ENCODE assay signal across 12 mouse cellular contexts in genomic region chr3:129197035-129197434, GRCm38 (mm10). TPM values are rescaled to one million over a fixed set of nuclear protein-coding genes. Genes with fewer than 3 reads are reported as not detected.
DNase-seq lines count a peak whose midpoint lies in the region; ATAC-seq and TF ChIP-seq lines count a peak whose summit lies in the region.
"Had no signal": no experiment of that assay in that cellular context is flagged by ENCODE, and none has a peak within 500 bp of the region (broad histone marks: within the 10 kb centered on the region; RNA-seq: fewer than 3 reads in every experiment).

No protein-coding gene starts in this region.

- H3K9me3 ChIP-seq in forebrain, embryonic 10.5 days, result no peaks in the 10 kb centered on the region
- no peaks in the 10 kb centered on the region for H3K9me3 ChIP-seq in forebrain, embryonic 16.5 days (ENCODE audit: control insufficient read depth, low read length)
- H3K9me3 ChIP-seq in kidney, postnatal 0 days (replicated peaks; ENCODE audit: low read length), result no peaks in the 10 kb centered on the region
- H3K9me3 ChIP-seq in intestine, embryonic 14.5 days (ENCODE audit: control insufficient read depth, low read length), result no peaks in the 10 kb centered on the region

- peaks cover 33% of the 10 kb centered on the region for H3K4me1 ChIP-seq in forebrain, embryonic 10.5 days
- H3K4me1 ChIP-seq in forebrain, embryonic 16.5 days (replicated peaks; ENCODE audit: control insufficient read depth, insufficient read depth, low read length), result peaks cover 9% of the 10 kb centered on the region
- peaks cover 7% of the 10 kb centered on the region; the same call in 1 of the 2 replicates for H3K4me1 ChIP-seq in kidney, postnatal 0 days (replicated peaks; ENCODE audit: insufficient read depth, low read length)
- 0 out of 2 replicates have a peak, but pooled peaks cover 2% of the 10 kb centered on the region for H3K4me1 ChIP-seq in intestine, embryonic 14.5 days (replicated peaks; ENCODE audit: control insufficient read depth, insufficient read depth, low read length)

- no peak for TF ChIP-seq CTCF in kidney, postnatal 0 days (IDR thresholded peaks at IDR 0.05; ENCODE audit: low read depth)

- H3K36me3 ChIP-seq in forebrain, embryonic 10.5 days (replicated peaks), result no peaks in the 10 kb centered on the region
- no peaks in the 10 kb centered on the region for H3K36me3 ChIP-seq in forebrain, embryonic 16.5 days (ENCODE audit: control insufficient read depth, insufficient read depth)
- H3K36me3 ChIP-seq in kidney, postnatal 0 days (ENCODE audit: insufficient read depth, low read length), result no peaks in the 10 kb centered on the region
- H3K36me3 ChIP-seq in intestine, embryonic 14.5 days (ENCODE audit: control insufficient read depth, insufficient read depth, low read length), result no peaks in the 10 kb centered on the region

- 0% methylated on average over 13 of the region's 13 CpGs for WGBS in forebrain, embryonic 10.5 days
- 0% methylated on average over 13 of the region's 13 CpGs for WGBS in forebrain, embryonic 16.5 days
- 6% methylated on average over 13 of the region's 13 CpGs for WGBS in kidney, postnatal 0 days
- 7% methylated on average over 13 of the region's 13 CpGs for WGBS in intestine, embryonic 14.5 days

- no peak overlapping the region; the same call in 1 of the 2 replicates for H3K4me3 ChIP-seq in forebrain, embryonic 10.5 days
- H3K4me3 ChIP-seq in forebrain, embryonic 16.5 days (replicated peaks; ENCODE audit: low read length), result no peak overlapping the region
- 0 out of 2 replicates have a peak overlapping the region, but pooled peaks have one; percentile 17 for H3K4me3 ChIP-seq in kidney, postnatal 0 days (replicated peaks; ENCODE audit: low read depth, low read length)
- H3K4me3 ChIP-seq in intestine, embryonic 14.5 days (ENCODE audit: low read depth, low read length), result peak overlapping the region; percentile 10; the same call in 1 of the 2 replicates

- no peak for ATAC-seq in forebrain, embryonic 16.5 days
- ATAC-seq in kidney, postnatal 0 days (replicated peaks; ENCODE audit: low FRiP score, low read depth), result no peak
- ATAC-seq in intestine, embryonic 14.5 days (replicated peaks; ENCODE audit: low FRiP score, low TSS enrichment, low read depth), result no peak
- ATAC-seq in activated CD4-positive, CD25-positive, alpha-beta regulatory T cell, adult 4 months, result no peak

- H3K4me2 ChIP-seq in forebrain, embryonic 16.5 days (ENCODE audit: low read length), result no peak overlapping the region
- no peak overlapping the region for H3K4me2 ChIP-seq in kidney, postnatal 0 days (ENCODE audit: low read length)
- H3K4me2 ChIP-seq in intestine, embryonic 14.5 days (ENCODE audit: low read length), result peak overlapping the region; percentile 38

- H3K27ac ChIP-seq in forebrain, embryonic 10.5 days, result no peak overlapping the region
- no peak overlapping the region for H3K27ac ChIP-seq in forebrain, embryonic 16.5 days (ENCODE audit: low read length)
- no peak overlapping the region for H3K27ac ChIP-seq in kidney, postnatal 0 days
- no peak overlapping the region for H3K27ac ChIP-seq in intestine, embryonic 14.5 days (ENCODE audit: low read depth)

- H3K9ac ChIP-seq in forebrain, embryonic 16.5 days (replicated peaks; ENCODE audit: low read depth, low read length), result no peak overlapping the region
- no peak overlapping the region for H3K9ac ChIP-seq in kidney, postnatal 0 days (ENCODE audit: low read depth, low read length)
- H3K9ac ChIP-seq in intestine, embryonic 14.5 days (ENCODE audit: low read length), result no peak overlapping the region

- peak; percentile 43 for DNase-seq in forebrain, embryonic 10.5 days (ENCODE audit: extremely low spot score, low spot score)
- no peak for DNase-seq in kidney, postnatal 0 days (ENCODE audit: low spot score)
- no peak for DNase-seq in kidney, postnatal 14 days
- no peak for DNase-seq in intestine, embryonic 14.5 days (ENCODE audit: low spot score)
- peak; percentile 35 for DNase-seq in retina, embryonic 14.5 days (ENCODE audit: low spot score)
- DNase-seq in cerebellum, adult 11-12 months, result no peak
- DNase-seq: adrenal gland, postnatal 25 days; cerebellum, adult 9-10 months; kidney, postnatal 10 days; lung, adult 18-20 months had no signal

- H3K27me3 ChIP-seq in forebrain, embryonic 10.5 days (ENCODE audit: poor library complexity, severe bottlenecking), result peaks cover 99% of the 10 kb centered on the region
- peaks cover 67% of the 10 kb centered on the region for H3K27me3 ChIP-seq in forebrain, embryonic 16.5 days (replicated peaks; ENCODE audit: control insufficient read depth, insufficient read depth, low read length)
- H3K27me3 ChIP-seq in kidney, postnatal 0 days (ENCODE audit: insufficient read depth, low read length), result peaks cover 85% of the 10 kb centered on the region
- peaks cover 87% of the 10 kb centered on the region for H3K27me3 ChIP-seq in intestine, embryonic 14.5 days (replicated peaks; ENCODE audit: control insufficient read depth, insufficient read depth, low read length)

RNA-seq across cellular contexts. Expression of gene Pitx2, which starts 2.6 kb away (rescaled TPM):
- 11.1 and 15.3 TPM in 2 replicates for polyA plus RNA-seq in forebrain, embryonic 10.5 days (2016; fragmentation: Nextera tagmentation; extraction: Ambion mirVana)
- 0.86 and 4.9 TPM in 2 replicates for polyA plus RNA-seq in forebrain, embryonic 16.5 days (2015; fragmentation: Nextera tagmentation; extraction: Ambion mirVana)
- 6.5 and 7.0 TPM in 2 replicates for polyA plus RNA-seq in kidney, postnatal 0 days (2015; fragmentation: Nextera tagmentation; extraction: Ambion mirVana)
- polyA plus RNA-seq in intestine, embryonic 14.5 days (2014; fragmentation: Nextera tagmentation; extraction: Ambion mirVana), result 35.6 and 48.0 TPM in 2 replicates
- not detected for polyA plus RNA-seq in activated CD4-positive, CD25-positive, alpha-beta regulatory T cell, adult 4 months (2017; shearing (Covaris generic))

Comparison
In these comparisons a context has a peak if more than half of its experiments do, and no peak if none do; other contexts are left out.
1. DNase-seq: peak in forebrain, embryonic 10.5 days (single experiment) and retina, embryonic 14.5 days (single experiment); none in kidney, postnatal 0 days (single experiment), kidney, postnatal 14 days (single experiment), intestine, embryonic 14.5 days (single experiment) and cerebellum, adult 11-12 months (single experiment).
2. H3K4me3 ChIP-seq: peak in kidney, postnatal 0 days (single experiment) and intestine, embryonic 14.5 days (single experiment); none in forebrain, embryonic 10.5 days (single experiment) and forebrain, embryonic 16.5 days (single experiment).